29 mouse cellular contexts compared by ENCODE assay signal in genomic region chr5:128834126-128834525, GRCm38 (mm10).
"Had no signal": no experiment of that assay in that cellular context is flagged by ENCODE, and none has a peak within 500 bp of the region (broad histone marks: within the 10 kb centered on the region; RNA-seq: fewer than 3 reads in every experiment).

No protein-coding gene starts in this region.

- DNase-seq: cerebellum, adult 2 months; cerebellum, adult 8-10 months; cerebellum, adult 9-10 months; cerebellum, adult 9-11 months; cerebellum, postnatal 10 days; cerebellum, postnatal 14 days; cerebellum, postnatal 25 days; cerebellum, postnatal 36 days; embryo, embryonic 11 days; forebrain, postnatal 0 days; gastrocnemius, adult 2 months; gastrocnemius, postnatal 10 days; gastrocnemius, postnatal 14 days; gastrocnemius, postnatal 25 days; gastrocnemius, postnatal 36 days; heart, adult 11 months; heart, adult 18-20 months; heart, adult 2 months had no signal

- H3K9ac ChIP-seq: embryonic facial prominence, embryonic 12.5 days; embryonic facial prominence, embryonic 13.5 days; embryonic facial prominence, embryonic 15.5 days; forebrain, embryonic 12.5 days; forebrain, embryonic 13.5 days; forebrain, embryonic 15.5 days; forebrain, postnatal 0 days had no signal

- H3K4me2 ChIP-seq: embryonic facial prominence, embryonic 12.5 days; embryonic facial prominence, embryonic 13.5 days; embryonic facial prominence, embryonic 15.5 days; forebrain, embryonic 12.5 days; forebrain, embryonic 13.5 days; forebrain, embryonic 15.5 days had no signal

- H3K4me1 ChIP-seq: embryonic facial prominence, embryonic 10.5 days; embryonic facial prominence, embryonic 12.5 days; embryonic facial prominence, embryonic 13.5 days; embryonic facial prominence, embryonic 15.5 days; forebrain, embryonic 10.5 days; forebrain, embryonic 12.5 days; forebrain, embryonic 13.5 days; forebrain, embryonic 15.5 days had no signal

- H3K9me3 ChIP-seq: embryonic facial prominence, embryonic 10.5 days; embryonic facial prominence, embryonic 13.5 days; embryonic facial prominence, embryonic 15.5 days; forebrain, embryonic 10.5 days; forebrain, embryonic 12.5 days; forebrain, embryonic 13.5 days; forebrain, embryonic 15.5 days had no signal

- H3K27ac ChIP-seq: embryonic facial prominence, embryonic 10.5 days; embryonic facial prominence, embryonic 12.5 days; embryonic facial prominence, embryonic 13.5 days; embryonic facial prominence, embryonic 15.5 days; forebrain, embryonic 10.5 days; forebrain, embryonic 12.5 days; forebrain, embryonic 13.5 days; forebrain, embryonic 15.5 days; gastrocnemius, adult 2 months; heart, adult 2 months had no signal

- H3K4me3 ChIP-seq: embryonic facial prominence, embryonic 10.5 days; embryonic facial prominence, embryonic 12.5 days; embryonic facial prominence, embryonic 13.5 days; embryonic facial prominence, embryonic 15.5 days; erythroblast, embryonic 14.5 days; forebrain, embryonic 10.5 days; forebrain, embryonic 12.5 days; forebrain, embryonic 13.5 days; forebrain, embryonic 15.5 days; gastrocnemius, adult 2 months; heart, adult 2 months had no signal

- H3K36me3 ChIP-seq: embryonic facial prominence, embryonic 10.5 days; embryonic facial prominence, embryonic 12.5 days; embryonic facial prominence, embryonic 13.5 days; embryonic facial prominence, embryonic 15.5 days; forebrain, embryonic 10.5 days; forebrain, embryonic 12.5 days; forebrain, embryonic 15.5 days had no signal

- H3K27me3 ChIP-seq: embryonic facial prominence, embryonic 12.5 days; embryonic facial prominence, embryonic 13.5 days; embryonic facial prominence, embryonic 15.5 days; forebrain, embryonic 12.5 days; forebrain, embryonic 13.5 days; forebrain, embryonic 15.5 days had no signal

- ATAC-seq: forebrain, embryonic 13.5 days; forebrain, embryonic 14.5 days; forebrain, embryonic 15.5 days; forebrain, embryonic 16.5 days; forebrain, postnatal 0 days had no signal
